Mouse (Mus musculus): Measurements from ENCODE around the gene Ctbp2.

DNA sequence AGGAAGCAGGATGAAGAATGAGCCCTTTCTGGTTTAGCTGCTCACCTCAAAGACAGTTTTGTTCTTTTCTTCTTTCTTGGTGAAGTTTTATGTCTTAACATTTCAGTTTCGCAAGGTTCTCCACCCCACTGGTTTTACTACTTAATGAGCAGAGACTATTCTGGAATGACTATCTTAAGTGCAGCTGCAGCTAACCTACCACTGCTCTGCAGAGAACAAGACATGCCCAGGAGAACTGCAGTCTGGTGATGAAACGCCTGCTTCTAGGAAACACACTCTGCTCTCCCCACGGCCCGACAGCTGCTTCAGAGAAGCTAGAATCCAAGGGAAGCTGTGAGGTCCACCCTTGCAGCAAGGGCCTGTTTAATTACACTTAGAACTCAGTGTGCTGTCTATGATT lies 79.4 kb downstream of the Ctbp2 start:
- TF ChIP-seq CTCF (IDR thresholded peaks at IDR 0.05; ENCODE audit: control insufficient read depth, insufficient read depth, insufficient read length) (no peak), CEBPB (IDR thresholded peaks at IDR 0.05; ENCODE audit: low read depth) (no peak)
